Mouse (Mus musculus) CH12F3 (cell line): ENCODE measurements around the gene Chpf.

ENCODE experiments used
- in situ Hi-C: fragments of 300-500 bp; cut with MboI; formaldehyde crosslinking; loops from 2 replicates; pipeline ENCODE4 v1.14.3; 2020; ENCODE audit warnings: low sequenced_read_pairs

Chpf gene

DNA sequence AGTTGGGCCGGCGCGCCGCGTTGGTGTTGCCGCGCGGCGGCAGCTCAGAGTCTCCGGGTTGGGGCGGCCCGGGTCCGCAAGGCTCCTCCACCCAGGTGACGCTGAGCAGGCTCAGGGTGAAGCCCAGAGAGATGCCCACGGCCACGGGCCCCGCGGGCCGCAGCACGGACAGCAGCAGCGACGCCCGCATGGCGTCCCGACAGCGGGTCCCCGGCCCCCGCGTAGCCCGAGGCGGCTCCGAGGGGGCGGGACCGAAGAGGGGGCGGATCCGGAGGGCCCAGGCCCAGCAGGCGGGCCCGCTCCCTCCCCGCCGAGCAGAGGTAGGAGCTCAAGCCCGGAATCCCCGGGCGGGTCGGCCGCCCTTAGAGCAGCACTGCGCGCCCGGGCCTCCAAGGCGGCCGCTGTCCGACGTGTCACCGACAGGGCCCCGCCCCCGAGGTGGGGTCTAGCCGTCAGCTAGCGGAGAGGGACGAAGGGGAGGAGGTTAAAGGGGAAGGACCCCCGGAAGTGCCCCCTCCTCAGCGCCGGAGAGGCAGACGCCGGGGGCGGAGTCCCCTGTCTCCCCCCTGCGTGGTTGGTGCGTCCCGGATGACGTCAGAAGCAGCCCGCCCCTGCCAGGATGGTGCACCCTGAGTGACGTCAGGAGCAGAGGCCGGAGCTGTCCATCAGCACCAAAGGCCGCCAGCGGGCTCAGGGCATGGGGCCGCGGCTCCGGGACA, at the start of gene Chpf, which contains the start of gene Tmem198:
TSS of gene Chpf (minus strand) at position 392 of the 719 bp plus-strand sequence.
TSS of gene Tmem198 (plus strand) at position 617 of the 719 bp plus-strand sequence.
- in situ Hi-C loops: loop anchor here (5.0 kb wide), 1 partner anchor 83 kb away; no protein-coding TSS in a partner anchor

DNA sequence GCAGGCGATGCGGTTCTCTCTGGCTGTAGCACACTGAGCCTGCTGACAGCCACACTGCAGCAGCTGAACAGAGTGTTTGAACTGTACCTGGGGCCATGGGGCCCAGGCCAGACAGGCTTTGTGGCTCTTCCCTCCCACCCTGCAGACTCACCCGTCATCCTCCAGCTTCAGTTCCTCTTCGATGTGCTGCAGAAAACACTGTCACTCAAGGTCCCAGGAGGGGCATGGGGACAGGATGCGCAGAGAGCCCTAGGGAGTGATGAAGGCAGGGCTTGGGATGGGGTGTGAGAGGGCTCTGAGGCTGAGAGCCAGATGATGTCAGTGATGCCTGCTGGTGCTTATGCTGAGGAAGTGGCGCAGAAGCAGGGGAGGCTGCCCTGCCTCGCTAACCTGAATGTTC, 45.6 kb upstream of the Chpf start:
- in situ Hi-C loops: no loop called here

DNA sequence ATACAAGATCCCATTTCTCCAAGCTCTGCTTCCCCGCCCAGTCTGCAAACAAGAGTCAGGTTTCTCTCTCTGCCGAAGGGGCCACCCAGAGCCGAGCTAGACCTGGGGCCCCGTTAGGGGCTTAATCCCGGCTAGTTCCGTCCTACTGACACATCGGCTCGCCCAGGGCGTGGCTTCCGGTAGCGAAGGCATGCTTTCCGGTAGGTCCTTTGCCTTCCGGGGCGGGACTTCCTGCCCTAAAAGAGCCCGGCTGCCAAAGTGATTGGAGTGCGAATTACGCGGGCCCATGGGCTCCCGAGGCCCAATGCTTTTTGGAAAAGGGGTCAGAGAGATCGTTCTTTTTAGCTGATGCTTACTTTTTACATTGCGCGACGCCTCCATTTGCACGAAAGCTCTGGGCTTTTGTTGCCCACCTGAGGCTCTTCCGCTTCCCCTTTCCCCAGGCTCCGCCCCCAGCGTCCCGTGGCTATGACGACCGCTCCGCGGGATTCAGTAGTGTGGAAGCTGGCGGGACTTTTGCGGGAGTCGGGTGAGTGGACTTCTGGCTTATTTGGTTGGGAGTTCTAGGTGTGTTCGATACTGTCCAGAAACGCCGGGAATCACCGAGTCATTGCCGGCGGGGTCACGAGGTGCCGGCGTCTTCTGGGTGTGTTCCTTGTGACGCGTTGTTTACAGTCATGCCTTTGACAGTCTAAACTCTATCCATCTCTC, 42.4 kb upstream of the Chpf start, which contains the start of gene Stk11ip:
TSS of gene Stk11ip (plus strand) at position 209 of the 711 bp plus-strand sequence.
- in situ Hi-C loops: no loop called here

DNA sequence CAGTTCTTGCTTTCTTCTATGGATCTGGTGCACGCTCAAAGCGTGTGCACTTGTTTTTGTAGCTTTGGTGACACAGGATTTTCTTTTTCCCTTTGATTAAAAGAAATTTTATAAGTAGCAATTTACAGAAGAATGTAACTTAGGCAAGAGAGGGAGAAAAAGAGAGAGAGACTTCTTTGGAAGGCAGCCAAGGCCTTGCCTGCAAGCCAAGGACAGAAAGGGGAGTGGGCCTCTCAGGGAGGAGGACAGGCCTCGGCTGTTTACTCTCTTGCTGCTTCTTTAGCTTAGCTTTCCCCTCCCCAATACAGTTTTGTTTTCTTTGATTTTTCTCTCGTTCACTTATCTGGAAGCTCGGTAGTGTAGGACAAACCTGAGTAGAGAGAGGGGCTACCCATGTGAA, 40.5 kb upstream of the Chpf start:
- in situ Hi-C loops: no loop called here

DNA sequence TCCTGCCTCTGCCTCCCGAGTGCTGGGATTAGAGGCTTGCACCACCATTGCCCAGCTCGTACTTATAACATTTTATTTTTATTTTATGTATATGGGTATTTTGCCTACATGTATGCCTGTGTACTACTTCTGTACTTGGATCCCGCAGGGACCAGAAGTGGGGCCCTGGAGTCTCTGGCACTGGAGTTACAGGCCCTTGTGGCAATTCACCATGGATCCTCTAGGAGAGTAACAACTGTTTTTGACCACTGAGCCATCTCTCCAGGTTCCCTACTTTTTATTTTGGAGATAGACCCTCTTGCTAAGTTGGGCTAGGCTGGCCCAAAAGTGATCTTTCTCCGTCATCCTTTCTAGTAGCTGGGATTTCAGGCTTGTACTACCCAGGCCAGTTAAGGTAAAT, 39.3 kb upstream of the Chpf start:
- in situ Hi-C loops: no loop called here

DNA sequence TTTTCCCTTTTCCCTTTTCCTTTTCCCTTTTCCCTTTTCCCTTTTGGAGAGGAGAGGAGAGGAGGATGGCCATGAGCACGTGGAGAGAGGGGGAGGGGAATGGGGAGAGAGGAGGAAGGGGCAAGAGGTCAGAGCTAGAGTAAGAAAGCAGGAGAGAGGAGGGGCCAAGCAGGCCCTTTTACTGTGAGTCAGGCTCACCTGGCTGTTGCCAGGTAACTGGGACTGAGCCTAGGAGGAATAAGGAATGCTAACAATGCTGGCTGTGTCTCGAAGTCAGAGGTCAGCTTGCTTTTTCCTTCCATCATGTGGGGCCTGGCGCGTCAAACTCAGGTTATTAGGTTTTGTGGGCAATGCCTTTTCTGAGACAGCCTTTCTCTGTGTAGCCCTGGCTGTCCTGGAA, 38.9 kb upstream of the Chpf start:
- in situ Hi-C loops: no loop called here

DNA sequence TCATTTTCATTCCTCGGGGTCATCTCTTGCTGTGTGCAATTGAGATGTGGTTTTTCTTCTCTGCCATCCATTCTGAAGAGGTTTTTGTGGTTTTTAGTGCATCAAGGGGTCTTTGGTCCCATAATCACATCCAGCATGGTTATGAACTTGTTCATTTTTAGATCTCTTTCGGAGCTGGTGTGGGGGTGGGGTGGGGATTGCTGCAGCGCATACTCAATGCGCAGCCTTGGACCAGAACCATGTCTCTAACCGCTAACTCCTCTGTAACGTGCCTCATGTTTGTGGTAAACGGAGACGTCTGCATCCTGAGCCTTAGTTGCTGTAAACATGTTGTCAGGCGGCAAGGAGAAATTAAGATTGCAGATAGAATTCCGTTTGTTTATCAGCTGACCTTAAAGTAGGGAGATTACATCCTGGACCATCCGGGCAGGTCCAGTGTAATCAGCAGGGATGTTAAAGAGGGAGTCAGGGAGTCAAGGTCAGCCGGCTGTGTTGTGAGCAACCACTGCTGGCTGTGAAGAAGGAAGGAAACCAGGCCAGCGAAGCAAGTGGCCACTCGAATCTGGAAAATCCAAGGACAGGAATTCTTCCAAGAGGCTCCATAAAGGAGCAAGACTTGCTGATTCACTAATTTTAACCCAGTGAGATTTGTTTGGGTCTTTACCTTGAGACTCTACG, 37.7 kb upstream of the Chpf start:
- in situ Hi-C loops: no loop called here

DNA sequence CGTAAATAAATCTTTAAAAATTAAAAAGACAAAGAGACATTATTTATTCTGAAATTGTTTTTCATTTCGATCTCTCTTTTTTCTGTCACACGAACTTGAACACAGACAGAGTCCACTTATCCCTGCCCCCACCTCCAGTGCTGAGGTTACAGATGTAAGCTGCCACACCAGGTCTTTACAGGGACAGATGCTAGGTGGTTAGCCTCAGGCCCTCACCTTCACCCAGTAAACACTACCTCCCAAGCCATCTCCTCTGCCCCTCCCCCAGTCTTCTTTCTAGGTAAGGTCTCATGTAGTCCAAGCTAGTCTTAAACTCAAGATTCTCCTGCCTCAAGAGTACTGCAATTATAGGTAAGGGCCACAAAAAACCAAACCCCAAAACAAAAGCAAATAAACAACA, 33.4 kb upstream of the Chpf start:
- in situ Hi-C loops: no loop called here

DNA sequence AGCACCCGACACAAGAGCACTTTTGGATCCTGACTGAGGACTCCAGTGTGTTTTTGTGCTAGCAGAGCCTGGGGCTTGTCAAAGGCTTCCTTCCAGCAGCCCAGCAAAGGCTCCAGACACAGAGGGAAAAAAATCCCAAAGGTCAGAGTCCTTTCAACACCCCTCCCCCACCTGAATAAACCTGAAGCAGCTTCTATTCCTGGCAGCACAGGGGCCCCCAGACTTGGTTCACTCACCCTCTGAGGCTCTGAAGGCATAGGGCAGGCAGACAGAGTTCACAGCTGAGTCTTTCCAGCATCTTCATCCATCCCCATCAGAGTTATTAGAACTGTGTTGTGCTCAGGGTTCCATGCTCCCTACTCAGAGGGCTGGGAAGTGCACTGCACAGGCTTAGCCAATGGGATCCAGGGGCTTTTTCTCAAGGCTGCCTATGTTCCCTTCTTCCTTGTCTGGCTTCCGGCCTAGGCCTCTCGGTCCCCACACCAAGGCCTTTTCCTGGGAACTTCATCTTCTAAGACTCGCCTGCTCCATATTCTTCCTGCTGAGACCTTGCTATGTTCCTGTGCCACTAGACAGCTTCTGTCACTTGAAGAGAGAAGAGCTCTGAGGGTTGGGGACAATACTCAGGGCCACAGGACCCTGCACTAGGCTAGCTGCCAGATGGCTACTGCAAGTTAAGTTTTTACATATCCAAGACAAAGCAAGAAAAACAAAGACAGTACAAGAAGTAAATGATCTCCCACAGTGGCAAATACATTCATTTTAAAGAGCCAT, 32.5 kb upstream of the Chpf start:
- in situ Hi-C loops: no loop called here

DNA sequence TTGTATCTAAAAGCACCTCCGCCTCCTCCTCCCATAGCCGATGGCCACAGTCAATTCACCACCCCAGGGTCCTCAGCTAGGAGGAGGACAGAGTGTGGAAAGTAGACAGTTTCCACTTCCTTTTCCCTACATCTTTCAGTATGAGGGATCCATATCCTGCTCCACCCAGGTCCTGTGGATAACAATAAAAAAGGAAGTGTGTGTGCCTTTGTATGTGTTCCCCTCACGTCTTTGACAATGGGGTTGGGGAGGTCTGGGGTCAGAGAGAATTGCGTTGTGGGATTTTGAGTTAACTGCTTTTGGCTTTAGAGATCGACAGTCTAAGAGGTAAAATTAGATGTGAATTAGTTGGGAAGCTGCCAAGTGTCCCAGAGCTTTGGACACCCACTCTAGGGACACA, 31.0 kb upstream of the Chpf start:
- in situ Hi-C loops: no loop called here

DNA sequence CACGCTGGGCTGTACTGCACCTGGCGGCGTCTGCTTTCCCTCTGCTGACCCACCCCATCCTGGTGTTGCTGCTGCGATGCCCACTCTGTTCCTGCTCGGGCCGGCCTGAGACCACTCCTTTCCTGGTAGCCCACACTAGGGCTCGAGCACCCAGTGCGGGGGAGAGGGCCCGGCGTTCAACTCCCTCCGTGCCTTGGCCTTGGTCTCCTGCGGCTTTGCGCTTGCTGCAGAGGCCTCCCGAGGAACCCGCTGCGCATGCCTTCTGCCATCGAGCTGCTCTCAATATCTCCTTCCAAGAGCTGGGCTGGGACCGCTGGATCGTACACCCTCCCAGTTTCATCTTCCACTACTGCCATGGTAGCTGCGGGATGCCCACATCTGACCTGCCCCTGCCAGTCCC, 30.5 kb upstream of the Chpf start:
- in situ Hi-C loops: no loop called here

DNA sequence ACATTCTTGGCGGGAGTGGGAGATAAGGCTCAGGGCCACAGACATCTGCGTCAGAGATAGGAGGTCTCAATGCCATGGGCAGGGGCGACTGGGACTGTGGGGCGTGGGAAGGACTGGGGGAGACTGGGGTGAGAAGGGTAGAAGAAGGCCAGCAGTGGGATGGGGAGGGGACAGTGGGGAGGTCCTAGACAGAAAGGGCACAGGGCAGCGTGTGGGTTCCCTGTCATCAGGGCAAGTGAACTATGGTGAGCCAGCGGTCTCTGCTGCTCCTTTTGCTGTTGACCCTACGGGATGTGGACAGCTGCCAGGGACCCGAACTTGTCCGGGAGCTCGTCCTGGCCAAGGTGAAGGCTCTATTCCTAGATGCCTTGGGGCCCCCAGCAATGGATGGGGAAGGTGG, 27.9 kb upstream of the Chpf start, which contains the start of gene Inha:
TSS of gene Inha (plus strand) at position 72 of the 400 bp plus-strand sequence.
- in situ Hi-C loops: no loop called here

DNA sequence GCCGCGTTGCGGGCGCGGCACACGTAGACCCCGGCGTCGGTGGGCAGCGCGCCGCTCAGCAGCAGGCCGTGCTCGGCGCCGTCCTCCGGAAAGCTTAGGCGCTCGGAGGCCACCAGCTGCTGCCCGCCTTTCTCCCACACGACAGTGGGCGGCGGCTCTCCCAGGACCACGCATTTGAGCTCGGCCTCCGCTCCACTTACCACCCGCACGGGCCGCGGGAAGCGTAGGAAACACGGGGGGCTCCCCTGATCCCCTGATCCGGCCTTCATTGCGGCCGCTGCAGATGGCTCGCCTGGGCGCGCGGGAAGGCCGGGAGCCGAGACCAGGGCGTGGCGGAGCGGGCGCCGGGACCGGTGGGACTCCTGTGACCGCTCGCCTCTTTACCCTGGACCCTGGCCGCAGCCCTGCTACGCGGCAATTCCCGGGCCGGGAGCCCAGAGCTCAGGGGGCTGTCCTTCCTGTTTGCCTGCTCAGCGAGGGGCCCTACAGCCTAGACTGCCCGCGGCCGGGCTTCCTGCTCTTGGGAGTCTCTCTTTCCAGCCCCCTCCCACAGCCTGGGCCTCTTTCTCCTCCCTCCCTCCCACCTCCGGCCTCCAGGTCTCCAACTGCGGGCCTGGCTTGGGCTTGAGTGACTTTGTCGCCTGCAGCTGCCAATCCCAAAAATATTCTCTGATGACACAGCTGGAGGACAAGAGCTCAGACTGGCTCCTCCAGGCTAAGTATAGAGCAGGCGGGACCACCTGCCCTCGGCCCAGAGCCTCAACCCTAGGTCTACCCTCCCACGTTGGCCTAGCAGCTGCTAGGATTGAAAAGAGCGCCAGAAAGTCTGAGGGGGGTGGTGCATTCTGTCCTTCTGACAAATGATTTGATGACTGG, 27.1 kb upstream of the Chpf start, which contains the start of gene Obsl1:
TSS of gene Obsl1 (minus strand) at position 497 of the 876 bp plus-strand sequence.
- in situ Hi-C loops: no loop called here

DNA sequence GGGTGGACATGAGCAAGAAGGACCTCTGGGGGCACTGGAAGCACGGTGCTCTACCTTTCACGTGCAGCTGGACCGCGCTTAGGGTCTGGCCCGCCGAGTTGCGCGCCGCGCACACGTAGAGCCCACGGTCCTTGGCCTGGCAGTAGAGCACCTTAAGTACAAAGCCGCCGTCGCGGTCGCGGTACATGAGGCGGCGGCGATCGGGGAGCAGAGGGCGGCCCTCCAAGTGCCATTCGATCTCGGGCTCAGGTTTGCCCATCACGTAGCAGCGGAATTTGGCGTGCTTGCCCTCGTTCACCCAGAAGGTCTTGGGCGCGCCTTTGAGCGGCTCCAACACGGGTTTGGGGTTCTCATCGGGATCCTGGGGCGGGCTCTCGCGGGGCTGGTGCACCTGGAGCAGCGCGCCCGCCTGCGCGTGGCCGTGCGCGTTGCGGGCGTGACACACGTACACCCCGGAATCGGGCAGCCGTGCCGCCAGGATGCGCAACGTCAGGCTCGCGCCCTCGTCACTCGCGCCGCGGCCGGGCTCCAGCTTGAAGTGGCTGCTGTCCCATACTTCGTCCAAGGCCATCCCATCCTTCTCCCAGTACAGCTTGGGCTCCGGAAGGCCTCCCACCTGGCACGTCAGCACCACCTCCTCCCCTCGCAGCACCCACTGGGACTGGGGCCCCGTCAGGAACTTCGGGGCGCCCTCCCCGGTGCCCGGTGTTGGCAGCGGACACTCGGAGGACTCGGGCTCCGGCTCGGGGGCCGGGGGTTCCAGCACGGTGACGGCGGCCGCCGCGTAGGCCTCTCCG, 26.2 kb upstream of the Chpf start:
- in situ Hi-C loops: no loop called here

DNA sequence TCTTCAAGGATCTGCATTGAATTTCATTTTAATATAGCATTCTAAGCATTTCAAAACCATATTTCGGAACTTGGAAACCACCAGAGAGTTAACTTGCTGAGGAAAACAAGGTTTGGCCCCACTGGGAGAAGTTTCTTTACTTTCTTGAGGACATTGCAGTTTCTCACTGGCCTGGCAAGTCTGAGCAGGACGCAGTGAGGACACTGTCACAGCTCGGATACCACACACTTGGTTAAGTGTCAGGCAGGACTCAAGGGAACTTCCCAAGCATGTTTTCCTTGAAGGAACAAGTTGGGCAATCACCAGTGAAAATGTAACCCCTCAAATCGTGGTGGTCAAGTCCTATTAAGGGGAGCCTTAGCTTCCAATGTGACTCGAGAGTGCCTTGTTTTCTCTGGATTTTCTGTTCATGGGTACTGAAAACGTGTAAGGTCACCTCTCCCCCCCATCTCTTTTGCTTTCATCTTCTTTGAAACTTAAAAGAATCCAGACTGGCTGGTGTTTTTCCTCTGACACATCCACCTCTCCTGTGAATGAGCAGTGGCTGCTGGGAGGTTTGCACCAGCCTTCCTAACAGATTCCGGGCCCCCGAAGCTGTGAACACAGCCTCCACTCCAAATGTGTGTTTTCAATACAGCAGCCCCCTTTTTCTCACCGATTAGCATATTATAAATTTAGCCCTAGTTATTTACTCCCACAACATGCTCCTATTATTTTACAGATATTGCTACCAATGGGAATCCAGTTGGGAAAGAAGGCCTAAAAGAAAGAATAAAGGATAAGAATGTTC, 25.3 kb upstream of the Chpf start:
- in situ Hi-C loops: no loop called here

DNA sequence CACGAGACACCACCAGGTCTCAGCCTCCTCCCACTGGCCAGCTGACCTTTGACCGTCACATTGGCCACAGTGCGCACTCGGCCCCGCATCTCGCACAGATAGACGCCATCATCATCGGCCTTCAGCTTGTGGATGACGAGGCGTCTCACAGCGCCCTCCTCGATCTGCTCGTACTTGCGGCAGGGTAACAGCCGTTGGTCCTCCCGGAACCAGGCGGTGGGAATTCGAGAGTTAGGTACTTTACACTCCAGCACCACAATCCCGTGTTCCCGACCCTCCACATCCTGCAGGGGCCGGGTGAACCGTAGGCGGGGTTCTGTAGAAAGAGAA, 24.5 kb upstream of the Chpf start:
- in situ Hi-C loops: no loop called here

DNA sequence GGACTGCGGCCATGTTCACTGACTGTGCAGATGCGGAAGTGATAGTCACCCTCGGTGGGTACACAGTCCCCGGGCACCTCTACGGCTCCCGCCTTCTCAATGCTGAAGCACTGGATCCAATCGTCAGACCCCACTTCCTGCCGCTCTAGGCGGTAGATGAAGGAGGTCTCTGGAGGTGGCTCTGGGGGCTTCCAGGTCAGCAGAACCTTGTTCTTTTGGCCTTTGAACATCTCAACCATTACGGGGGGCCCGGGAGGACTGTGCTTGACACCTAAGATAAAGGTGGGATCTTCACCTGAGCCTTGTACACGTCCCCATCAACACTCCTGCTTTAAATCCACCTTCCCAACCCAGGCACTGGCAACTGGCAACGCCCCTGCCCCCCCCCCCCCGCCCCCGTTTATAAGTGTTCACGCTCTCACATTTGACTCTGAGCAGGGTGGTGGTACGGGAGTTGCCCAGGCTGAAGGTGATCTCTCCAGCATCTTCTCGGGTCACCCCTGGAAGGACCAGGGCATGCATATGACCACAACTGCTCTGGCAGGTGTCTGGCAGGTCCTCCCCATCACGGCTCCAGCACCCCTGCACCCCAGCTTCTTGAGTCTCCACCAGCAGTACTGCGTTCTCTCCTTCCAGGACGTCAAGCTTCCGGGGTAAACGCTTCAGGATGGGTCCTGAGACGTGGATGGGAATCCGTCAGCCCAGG, 24.0 kb upstream of the Chpf start:
- in situ Hi-C loops: no loop called here

DNA sequence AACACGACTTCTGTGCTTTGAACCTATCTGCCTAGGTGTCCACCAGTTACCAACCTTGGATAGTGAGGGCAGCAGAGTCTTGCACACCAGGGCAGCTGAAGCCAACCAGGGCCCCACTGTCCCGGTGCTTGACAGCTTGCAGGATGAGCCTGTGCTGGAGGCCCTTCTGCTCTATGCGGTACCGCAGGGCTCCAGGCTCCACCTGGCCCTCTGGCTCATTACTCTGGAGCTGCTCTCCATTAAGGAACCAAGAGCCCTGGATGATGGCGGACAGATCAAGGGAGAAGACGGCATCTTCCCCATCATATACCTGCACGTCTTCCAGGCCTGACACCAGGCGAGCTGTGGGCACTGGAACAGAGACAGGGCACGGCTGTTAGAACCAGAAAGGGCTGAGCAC, 22.8 kb upstream of the Chpf start:
- in situ Hi-C loops: no loop called here
